Mouse (Mus musculus): Measurements from ENCODE around the gene Cenpx.

DNA sequence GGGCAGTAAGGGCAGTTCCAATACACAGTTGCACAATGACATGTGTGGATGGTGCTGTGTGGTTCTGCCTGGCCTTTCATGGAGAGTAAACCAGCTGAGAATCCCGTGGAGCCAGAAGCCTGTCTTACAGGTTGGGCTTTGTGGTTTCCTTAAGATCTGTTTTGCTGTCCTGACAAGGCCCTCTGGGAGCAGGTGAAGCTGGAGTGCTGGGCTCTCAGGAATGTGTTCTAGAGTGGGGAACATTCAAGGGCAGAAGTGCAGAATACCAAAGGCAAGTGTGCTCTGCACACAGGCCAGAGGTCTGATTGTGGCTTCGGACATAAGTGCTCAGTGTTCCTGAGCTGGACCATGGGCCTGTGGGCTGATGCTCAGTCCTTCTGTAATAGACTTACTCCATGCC lies 28.9 kb downstream of the Cenpx start:
- TF ChIP-seq CTCF (IDR thresholded peaks at IDR 0.05; ENCODE audit: low read depth, low read length) (no peak), POLR2A (IDR thresholded peaks at IDR 0.05; ENCODE audit: borderline replicate concordance, low read depth, low read length) (no peak)

Data from bone marrow macrophage, adult 2 months (primary cell).